10 mouse cellular contexts compared by ENCODE assay signal in the genomic region with DNA sequence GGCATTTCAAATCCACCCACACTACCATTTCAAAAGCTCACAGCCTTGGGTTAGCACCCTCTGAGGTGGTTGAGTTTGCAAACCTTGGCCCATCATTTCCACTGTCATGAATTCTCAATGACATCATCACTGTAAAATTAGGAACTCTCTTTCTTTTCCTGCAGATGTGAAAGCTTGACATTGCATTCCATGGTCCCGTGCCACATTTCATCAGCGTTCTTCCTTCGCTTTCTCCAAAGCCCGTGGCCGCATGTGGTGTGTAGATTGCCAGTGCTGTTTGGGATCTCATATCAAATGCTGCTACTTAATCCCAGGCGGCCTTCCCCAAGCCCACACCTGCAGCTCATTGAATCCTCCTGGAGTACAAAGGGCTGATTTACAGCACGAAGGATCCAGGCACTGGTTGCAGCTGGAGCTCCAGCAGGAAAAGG.
DNase-seq lines count a peak whose midpoint lies in the region; ATAC-seq and TF ChIP-seq lines count a peak whose summit lies in the region.
"Had no signal": no experiment of that assay in that cellular context is flagged by ENCODE, and none has a peak within 500 bp of the region (broad histone marks: within the 10 kb centered on the region; RNA-seq: fewer than 3 reads in every experiment).

No protein-coding gene starts in this region.

- no peak overlapping the region for H3K9ac ChIP-seq in limb, embryonic 15.5 days
- H3K9ac ChIP-seq: heart, embryonic 15.5 days; neural tube, embryonic 12.5 days had no signal

- no peaks in the 10 kb centered on the region for H3K9me3 ChIP-seq in limb, embryonic 15.5 days
- H3K9me3 ChIP-seq: heart, embryonic 15.5 days; neural tube, embryonic 12.5 days had no signal

- intact Hi-C loops in left cerebral cortex, postnatal 14 days (cut with DNase I): no loop called here
- intact Hi-C loops in left cerebral cortex, adult 2 months (cut with DNase I): no loop called here

- no peak overlapping the region; the same call in 1 of the 2 replicates for H3K27ac ChIP-seq in left cerebral cortex, adult 2 months
- H3K27ac ChIP-seq in limb, embryonic 15.5 days: peak overlapping the region; percentile 68
- H3K27ac ChIP-seq: heart, embryonic 15.5 days; neural tube, embryonic 12.5 days had no signal

- ATAC-seq in limb, embryonic 15.5 days (ENCODE audit: insufficient number of reproducible peaks, low FRiP score, low TSS enrichment, low read depth): no peak

- no peak overlapping the region for H3K4me2 ChIP-seq in limb, embryonic 15.5 days
- H3K4me2 ChIP-seq: heart, embryonic 15.5 days; neural tube, embryonic 12.5 days had no signal

- 12% methylated on average over 7 of the region's 7 CpGs for WGBS in limb, embryonic 15.5 days

- DNase-seq in left cerebral cortex, postnatal 14 days (ENCODE audit: low spot score in 2 of 2): peak; percentile 8 to 19
- DNase-seq in left cerebral cortex, adult 2 months (ENCODE audit: extremely low spot score in 1 of 2, low spot score in 2 of 2): no peak
- peak; percentile 45 for DNase-seq in embryo, embryonic 11.5 days (ENCODE audit: low read depth, low spot score)
- DNase-seq in fibroblast of lung, adult 2 months (ENCODE audit: low read depth): peak; percentile 25
- no peak for DNase-seq in cerebellum, postnatal 25 days
- DNase-seq in retina, postnatal 1 day: no peak
- DNase-seq: cerebellum, adult 11-12 months had no signal

- H3K4me1 ChIP-seq in limb, embryonic 15.5 days: peaks cover 22% of the 10 kb centered on the region
- H3K4me1 ChIP-seq: heart, embryonic 15.5 days; neural tube, embryonic 12.5 days had no signal

- H3K4me3 ChIP-seq in left cerebral cortex, adult 2 months: no peak overlapping the region
- no peak overlapping the region for H3K4me3 ChIP-seq in limb, embryonic 15.5 days
- H3K4me3 ChIP-seq: heart, embryonic 15.5 days; neural tube, embryonic 12.5 days had no signal

- TF ChIP-seq CTCF in left cerebral cortex, adult 2 months (IDR thresholded peaks at IDR 0.05): no peak

- H3K36me3 ChIP-seq in limb, embryonic 15.5 days: no peaks in the 10 kb centered on the region
- H3K36me3 ChIP-seq: heart, embryonic 15.5 days; neural tube, embryonic 12.5 days had no signal

- H3K27me3 ChIP-seq in limb, embryonic 15.5 days: no peaks in the 10 kb centered on the region
- H3K27me3 ChIP-seq: heart, embryonic 15.5 days; neural tube, embryonic 12.5 days had no signal

Comparison
In these comparisons a context has a peak if more than half of its experiments do, and no peak if none do; other contexts are left out.
1. DNase-seq: peak in left cerebral cortex, postnatal 14 days (2 of 2), embryo, embryonic 11.5 days (single experiment) and fibroblast of lung, adult 2 months (single experiment); none in left cerebral cortex, adult 2 months (0 of 2), cerebellum, postnatal 25 days (0 of 2) and retina, postnatal 1 day (single experiment).